Mouse (Mus musculus): ENCODE results near the gene Slc7a7.

DNA sequence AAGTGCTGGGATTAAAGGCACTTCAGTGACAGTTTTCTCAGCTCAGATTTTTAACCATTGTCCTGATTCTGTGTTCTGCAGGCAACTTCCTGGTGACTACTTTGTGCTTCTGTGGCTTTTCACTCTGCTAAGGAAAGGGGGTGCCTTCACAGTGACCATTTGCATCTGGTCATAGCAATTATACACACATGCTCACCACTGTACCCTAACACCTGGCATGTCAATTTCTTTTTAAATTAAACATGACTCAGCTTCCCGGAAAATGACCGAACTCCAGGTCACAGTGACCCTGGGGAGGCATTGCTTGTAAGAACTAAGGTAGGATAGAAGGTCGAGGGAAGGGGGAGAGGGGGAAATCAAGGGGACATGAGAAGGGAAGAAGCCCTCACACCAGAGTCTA is 23.8 kb downstream of the Slc7a7 start:
- TF ChIP-seq CTCF (IDR thresholded peaks at IDR 0.05; ENCODE audit: borderline replicate concordance, insufficient read depth, low read length) (no peak), POLR2A (IDR thresholded peaks at IDR 0.05; ENCODE audit: low read depth, low read length) (no peak)
